Mouse (Mus musculus): Measurements from ENCODE around the gene Nppb.

Nppb gene

DNA sequence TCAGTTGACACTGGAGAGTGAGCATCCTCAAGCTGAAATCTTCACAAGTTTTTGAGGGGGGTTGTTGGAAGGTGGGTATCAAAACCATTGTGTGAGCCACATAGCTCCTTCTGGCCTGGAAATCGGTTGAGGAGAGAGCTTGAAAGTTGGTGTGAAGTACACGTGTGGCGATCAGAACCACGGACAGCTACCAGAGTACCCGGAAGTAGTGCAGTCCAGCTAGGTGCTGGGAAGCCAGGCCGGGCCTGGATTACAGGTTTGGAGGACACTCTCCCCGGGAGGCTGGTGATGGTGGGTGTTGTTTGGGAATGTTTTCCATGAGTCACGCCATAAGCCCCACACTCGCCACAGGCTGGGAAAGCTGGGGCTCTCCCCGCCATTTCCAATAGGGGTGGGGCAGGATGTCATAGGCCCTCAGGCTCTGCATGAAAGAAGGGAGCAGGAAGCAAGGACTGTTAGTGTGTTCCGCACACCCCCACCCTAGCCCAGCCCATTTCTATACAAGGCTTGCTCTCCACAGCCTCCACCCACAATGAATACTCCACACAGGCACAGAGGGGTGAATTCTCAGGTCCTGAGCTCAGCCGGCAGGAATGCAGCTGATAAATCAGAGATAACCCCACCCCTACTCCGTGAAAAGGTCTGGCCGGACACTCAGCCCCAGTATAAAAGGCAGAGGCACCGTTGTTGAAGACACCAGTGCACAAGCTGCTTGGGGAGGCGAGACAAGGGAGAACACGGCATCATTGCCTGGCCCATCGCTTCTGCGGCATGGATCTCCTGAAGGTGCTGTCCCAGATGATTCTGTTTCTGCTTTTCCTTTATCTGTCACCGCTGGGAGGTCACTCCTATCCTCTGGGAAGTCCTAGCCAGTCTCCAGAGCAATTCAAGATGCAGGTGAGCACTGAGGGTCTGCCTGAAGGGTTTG, at the start of gene Nppb:
Nppb (plus strand) TSS at position 584 of the 928 bp plus-strand sequence.
- peak; percentile 96 for DNase-seq

DNA sequence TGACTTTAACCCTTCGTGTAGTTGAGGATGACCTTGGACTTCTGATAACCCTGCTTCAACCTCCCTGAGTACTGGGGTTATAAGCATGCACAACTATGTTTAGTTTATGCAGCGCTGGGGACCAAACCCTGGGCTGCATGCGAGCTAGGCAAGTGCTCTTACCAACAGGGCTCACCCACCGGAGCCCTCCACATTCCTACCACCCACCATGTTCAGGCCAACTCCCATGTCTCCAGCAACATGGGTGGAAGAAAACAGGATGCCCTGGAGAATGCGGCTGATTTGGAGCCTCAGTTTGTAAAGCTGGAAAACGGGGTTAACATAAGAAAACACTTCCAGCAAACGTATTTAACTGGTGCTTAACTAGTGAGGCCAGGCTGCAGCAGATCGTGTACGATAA, 49.7 kb upstream of the Nppb start:
- no peak for DNase-seq

DNA sequence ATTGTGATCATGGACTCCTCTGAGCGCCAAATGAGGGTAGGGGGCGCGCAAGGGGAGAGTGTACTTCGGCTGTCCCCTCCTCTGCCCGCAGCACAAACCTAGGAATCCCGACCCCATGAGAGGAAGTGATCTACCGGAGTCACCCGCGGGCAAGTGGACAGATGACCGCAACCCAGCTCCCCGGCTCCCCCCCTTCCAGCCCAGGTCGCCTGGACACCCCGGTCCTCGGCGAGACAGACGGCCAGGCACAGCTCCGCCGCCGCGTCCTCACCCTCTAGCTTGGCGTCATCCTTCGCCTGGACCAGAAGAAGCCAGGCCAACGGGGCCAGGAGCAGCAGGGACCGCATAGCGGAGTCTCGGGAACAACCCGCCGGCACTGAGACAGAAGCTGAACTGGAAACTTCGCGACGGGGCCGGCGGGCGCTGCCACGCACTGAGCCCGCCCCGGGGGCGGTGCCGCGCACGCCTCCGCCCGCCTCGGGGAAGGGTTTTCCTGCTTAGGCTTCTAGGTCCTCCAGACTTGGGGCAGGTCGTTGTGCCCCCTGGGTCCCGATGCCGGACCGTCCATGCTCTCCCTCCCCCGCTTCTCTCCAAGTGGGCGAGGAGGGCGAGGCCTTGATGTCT, 49.1 kb upstream of the Nppb start, which contains the start of gene Plod1:
Plod1 (minus strand) TSS at position 437 of the 624 bp plus-strand sequence.
- peak; percentile 99 for DNase-seq

- DNase-seq, result peak; percentile 95
Measured at GRCm38 (mm10) chr4:147937021-147937420, 48.6 kb upstream of the Nppb start.

DNA sequence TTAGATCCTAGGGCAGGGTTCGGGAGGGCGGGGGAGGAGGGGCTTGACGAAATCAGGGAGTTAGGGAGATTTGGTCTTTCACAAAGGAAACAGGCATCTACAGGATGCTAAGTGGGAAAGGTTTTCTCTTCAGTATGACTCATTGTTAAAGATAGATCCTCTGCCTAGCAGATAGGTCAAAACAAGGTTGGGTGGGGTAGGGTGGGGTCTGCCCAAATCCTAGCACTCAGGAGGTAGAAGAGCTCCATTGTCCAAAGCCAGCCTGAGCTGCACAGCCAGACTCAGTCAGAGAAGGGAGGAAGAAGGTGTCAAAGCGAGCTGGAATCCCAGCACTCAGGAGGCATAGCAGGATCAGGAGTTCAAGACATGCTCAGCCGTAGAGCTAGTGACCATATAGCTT, 48.1 kb upstream of the Nppb start:
- peak; percentile 95 for DNase-seq

- DNase-seq, result peak; percentile 99
Measured at GRCm38 (mm10) chr4:147938148-147939096, 47.2 kb upstream of the Nppb start.

- DNase-seq, result no peak
Measured at GRCm38 (mm10) chr4:147940111-147940510, 45.5 kb upstream of the Nppb start.

DNA sequence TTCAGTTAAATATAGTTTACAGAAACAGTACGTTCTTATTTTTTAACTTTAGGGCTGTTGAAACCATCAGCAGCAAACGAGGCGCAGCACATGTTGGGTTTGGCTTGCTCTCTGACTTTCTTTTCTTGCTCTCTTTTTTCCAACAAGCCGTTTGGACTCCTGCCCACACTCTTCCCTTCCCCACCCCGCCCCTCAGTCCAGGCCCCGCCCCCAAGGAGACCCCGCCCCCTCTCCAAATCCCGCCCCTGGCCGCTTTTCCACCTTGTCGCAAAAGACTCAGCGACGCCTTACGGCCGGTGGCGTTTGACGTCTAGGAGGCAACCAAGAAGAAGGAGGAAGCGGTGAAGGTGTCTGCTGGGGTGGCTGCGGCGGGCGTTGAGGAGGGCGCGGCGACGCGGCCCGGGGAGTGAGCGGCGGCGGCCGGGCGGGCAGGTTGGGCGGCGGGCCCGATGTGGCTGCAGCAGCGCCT, 45.0 kb upstream of the Nppb start, which contains the start of gene 2510039O18Rik:
2510039O18Rik (plus strand) TSS at position 320 of the 469 bp plus-strand sequence.
- DNase-seq, result peak; percentile 99

DNA sequence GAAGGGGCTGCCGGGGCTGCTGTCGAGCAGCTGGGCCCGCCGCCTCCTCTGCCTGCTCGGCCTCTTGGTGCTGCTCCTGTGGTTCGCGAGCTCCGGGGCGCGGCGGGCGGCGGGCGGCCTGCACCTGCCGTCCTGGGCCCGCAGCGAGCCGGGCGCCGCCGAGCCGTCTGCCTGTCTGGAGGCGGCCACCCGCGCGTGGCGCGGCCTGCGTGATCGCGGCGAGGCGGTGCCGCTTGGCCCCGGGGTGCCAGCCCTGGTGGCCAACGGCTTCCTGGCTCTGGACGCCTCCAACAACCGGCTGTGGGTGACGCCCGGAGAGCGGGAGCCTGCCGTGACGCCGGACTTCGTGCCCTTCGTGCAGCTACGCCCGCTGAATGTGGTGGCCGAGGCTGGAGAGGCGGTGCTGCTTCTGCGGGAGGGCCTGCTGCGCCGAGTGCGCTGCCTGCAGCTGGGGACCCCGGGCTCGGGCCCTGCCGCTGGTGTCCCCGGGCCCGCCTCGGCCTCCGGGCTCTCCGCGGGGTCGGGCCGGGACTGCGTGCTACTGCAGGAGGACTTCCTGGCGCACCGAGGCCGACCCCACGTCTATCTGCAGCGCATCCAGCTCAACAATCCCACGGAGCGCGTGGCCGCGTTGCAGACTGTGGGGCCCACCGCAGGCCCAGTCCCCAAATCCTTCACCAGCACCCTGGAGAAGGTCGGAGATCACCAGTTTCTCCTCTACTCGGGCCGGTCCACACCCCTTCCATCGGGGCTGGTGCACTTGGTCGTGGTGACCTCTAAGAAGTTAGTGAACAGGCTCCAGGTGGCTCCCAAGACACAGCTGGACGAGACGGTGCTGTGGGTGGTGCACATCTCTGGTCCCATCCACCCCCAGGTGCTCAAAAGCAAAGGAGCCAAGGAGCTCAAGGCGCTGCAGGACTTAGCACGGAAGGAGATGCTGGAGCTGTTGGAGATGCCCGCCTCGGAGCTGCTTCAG, 44.3 kb upstream of the Nppb start:
- peak; percentile 95 for DNase-seq

GRCm38 (mm10) chr4:147943005-147943404, 42.6 kb upstream of the Nppb start:
- DNase-seq, result no peak

DNA sequence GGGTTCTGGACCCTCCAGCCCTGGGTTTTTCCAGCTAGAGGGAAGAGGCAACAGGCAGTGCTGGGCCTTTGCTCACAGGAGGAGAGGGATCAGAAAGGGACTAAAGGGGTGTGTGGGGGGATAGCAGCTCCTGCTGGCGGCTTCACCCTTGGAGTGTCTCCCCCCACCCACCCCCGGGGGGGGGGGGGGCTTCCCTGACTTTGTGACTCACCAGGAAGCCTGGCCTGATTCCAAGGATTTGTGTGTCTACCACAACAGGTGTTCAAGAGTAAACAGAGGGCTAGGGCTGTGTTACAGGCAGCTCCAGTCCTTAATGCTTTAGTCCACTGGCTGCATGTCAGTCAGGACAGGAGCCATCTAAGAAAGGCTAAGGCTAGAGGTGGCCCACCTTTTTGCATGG, 38.1 kb upstream of the Nppb start:
- peak; percentile 82 for DNase-seq

DNA sequence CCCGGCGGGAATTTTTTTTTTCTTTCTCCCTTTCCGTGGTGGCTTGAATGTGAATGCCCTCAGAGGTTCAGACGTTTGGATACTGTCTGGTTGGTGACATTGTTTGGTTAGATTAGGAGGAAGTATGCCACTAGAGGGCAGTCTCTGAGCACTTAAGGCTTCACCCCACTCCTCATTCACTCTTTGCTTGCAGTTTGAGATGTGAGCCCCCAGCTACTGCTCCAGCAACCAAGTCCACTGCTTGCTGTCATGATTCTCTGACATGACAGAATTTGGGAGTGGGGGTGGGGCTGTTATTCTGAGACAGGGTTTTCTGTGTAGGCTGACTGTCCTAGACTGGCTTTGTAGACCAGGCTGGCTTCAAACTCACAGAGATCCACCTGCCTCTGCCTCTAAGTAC, 32.0 kb upstream of the Nppb start:
- DNase-seq, result peak; percentile 89

DNA sequence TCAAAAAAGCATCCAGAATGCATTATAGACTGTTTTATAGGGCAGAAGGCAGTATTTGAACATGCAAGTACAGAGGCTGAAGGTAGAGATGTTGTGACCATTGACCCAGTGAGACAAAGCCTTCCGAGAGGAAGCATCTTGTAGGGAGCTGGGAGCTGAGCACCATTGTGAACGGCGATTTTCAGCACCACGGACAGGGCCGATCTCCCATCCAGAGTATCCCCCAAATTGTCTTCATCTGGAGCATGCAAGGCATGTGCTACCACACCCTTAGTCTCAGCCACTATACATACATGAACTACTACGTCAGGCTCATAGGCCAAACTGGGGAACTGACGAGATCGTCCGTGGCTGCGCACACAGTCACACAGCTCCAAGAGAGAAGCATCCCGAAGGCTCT, 28.4 kb upstream of the Nppb start:
- DNase-seq, result no peak

GRCm38 (mm10) chr4:147959881-147960831, 25.4 kb upstream of the Nppb start:
- DNase-seq, result peak; percentile 94

- DNase-seq, result peak; percentile 95
Measured at GRCm38 (mm10) chr4:147962781-147963180, 22.8 kb upstream of the Nppb start.

DNA sequence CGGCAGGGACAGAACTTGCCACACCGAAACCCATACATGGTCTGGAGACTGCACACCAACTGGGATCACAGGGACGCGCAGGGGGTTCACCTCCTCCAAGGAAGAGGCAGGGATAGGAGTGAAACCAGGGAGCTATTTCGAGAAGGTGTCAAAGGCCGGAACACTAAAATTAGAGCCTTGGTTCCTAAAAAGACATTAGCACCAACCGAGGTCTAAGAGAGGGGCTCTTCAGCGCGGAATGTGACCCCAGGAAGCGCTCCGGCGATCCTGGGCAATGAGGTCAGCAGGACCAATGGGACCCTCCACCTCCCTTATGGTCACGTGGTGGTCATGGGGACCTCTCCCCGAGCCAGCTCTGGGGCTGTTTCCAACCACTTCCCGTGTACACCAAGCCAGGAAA, 22.0 kb upstream of the Nppb start:
- peak; percentile 97 for DNase-seq

DNA sequence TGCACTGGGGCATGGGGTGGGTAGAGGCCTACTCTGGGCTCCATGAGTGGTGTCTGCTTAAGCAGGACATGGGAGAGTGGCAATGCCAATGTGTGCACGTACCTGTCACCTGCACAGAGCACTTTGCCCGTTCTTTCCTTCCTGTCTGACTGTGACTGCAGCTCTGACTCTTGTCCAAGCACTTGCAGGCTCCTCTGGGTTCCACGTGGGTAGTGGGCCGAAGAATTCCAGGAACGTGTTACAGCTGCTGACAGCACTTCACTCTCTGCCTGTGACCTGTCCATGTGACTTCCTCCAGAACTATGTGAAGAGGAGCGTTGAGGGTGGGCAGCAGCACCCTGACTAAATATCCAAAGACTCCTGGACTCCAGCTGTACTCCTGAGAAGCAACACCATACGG, 19.9 kb upstream of the Nppb start:
- peak; percentile 93 for DNase-seq

DNA sequence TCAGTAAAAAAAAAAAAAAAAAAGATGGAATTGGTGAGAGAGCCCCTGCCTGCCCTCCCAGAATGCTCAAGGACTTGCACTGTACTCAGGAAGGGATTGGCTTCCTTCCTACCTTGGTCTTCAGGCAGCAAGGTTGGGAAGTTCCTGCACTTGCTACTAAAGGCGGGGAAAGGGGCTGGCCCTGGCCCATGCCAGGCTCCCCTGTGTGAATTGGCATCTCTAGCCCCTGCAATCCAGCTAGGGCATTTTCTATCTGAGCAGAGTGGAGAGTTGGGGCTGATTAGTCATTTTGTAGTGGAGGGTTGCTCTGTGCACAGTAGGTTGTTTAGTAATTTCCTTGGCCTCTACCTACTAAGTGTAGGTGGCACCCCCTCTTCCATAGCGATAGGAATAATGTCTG, 16.8 kb upstream of the Nppb start:
- DNase-seq, result no peak

DNA sequence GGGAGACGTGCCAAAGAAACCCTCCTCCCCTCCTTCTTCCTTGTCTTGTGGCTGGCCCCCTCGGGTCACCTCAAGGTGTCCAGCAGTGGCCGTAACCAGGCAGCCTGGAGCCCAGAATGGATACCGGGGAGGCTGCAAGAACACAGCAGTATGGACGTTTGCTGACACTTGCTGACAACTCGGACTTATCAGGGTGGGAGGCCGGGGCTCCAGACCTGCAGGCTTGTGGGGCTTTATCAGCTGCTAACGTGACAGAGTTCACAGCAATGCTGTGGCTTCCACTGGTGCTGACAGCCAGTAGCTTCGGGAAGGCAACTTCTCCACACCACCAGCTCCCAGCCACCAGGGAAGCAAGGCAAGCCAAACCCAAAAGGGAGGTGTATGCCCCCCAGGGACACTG, 16.3 kb upstream of the Nppb start:
- peak; percentile 93 for DNase-seq

GRCm38 (mm10) chr4:147976237-147976636, 9.4 kb upstream of the Nppb start:
- no peak for DNase-seq

All from heart, adult 11 months (tissue).